Mouse (Mus musculus): Measurements from ENCODE around the gene Fth1.

GRCm38 (mm10) chr19:9987192-9987591 is 6.8 kb downstream of the Fth1 start:
- TF ChIP-seq CTCF (IDR thresholded peaks at IDR 0.05; ENCODE audit: control insufficient read depth, insufficient read depth, insufficient replicate concordance, low read depth, low read length) = no peak
- TF ChIP-seq POLR2A (IDR thresholded peaks at IDR 0.05; ENCODE audit: control insufficient read depth, low read depth, low read length) = no peak

Measured in testis, adult 2 months (tissue).